12 mouse cellular contexts compared by ENCODE assay signal in the genomic region with DNA sequence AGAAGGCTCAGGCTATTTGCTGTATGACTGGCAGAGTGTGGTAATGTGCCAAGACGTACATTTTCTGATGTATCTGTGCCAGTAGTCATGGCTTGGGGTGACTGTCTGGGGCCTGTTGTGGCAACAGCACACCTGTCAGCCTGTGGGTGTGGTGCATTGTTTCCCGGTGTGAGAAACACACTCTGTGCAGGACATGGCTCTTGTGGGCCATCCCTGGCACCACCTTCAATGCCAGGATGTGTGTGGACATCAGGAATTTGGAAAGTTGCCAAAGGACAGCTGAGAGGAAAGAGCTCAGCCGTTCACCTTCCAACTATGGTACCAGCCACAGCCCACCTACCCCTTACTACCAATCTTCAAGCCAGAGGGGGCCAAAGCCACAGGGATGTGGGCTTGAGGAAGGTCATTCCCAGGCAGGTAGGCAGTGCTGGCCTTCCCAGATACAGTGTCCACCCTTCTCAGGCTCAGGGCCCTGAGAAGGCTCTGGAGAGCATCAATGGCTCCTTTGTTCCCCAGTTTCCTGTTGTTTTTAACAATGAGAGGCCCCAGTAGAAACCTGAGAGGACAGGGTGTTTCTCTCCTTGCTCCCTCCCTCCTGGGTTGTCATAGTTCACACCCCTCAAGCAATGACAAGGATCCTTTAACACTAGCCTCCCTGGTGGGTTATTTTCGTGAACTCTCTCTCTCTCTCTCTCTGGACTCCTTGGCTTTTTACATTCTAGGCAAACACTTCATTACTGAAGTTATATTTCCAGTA. TPM values are rescaled to one million over a fixed set of nuclear protein-coding genes. Genes with fewer than 3 reads are reported as not detected.
DNase-seq lines count a peak whose midpoint lies in the region; ATAC-seq and TF ChIP-seq lines count a peak whose summit lies in the region.
"Had no signal": no experiment of that assay in that cellular context is flagged by ENCODE, and none has a peak within 500 bp of the region (broad histone marks: within the 10 kb centered on the region; RNA-seq: fewer than 3 reads in every experiment).

No protein-coding gene starts in this region.

- H3K9ac ChIP-seq in heart, embryonic 14.5 days (ENCODE audit: low read length), result no peak overlapping the region
- H3K9ac ChIP-seq in hindbrain, embryonic 12.5 days, result no peak overlapping the region
- H3K9ac ChIP-seq: liver, embryonic 13.5 days; neural tube, embryonic 13.5 days had no signal

- peak overlapping the region; percentile 25 to 29; a peak in 2 of 4 replicates for H3K27ac ChIP-seq in heart, embryonic 14.5 days (replicated peaks in 1 of 2; ENCODE audit: control insufficient read depth in 1 of 2, insufficient read depth in 1 of 2, low read depth in 2 of 2, low read length in 2 of 2)
- H3K27ac ChIP-seq in limb, embryonic 10.5 days, result peak overlapping the region; percentile 63
- no peak overlapping the region for H3K27ac ChIP-seq in hindbrain, embryonic 12.5 days
- H3K27ac ChIP-seq: neural tube, embryonic 13.5 days had no signal

- no peaks in the 10 kb centered on the region for H3K79me3 ChIP-seq in C2C12 (ENCODE audit: low read depth)

- H3ac ChIP-seq in C2C12 (ENCODE audit: control insufficient read depth, insufficient read length, low read depth), result no peak overlapping the region

- no peak overlapping the region for H3K4me3 ChIP-seq in heart, embryonic 14.5 days (ENCODE audit: control insufficient read depth in 1 of 2, insufficient read depth in 1 of 2, low read depth in 1 of 2, low read length in 2 of 2)
- no peak overlapping the region for H3K4me3 ChIP-seq in C2C12 (ENCODE audit: insufficient read depth, poor library complexity, severe bottlenecking)
- H3K4me3 ChIP-seq in limb, embryonic 10.5 days, result no peak overlapping the region
- H3K4me3 ChIP-seq in hindbrain, embryonic 12.5 days, result no peak overlapping the region
- H3K4me3 ChIP-seq: liver, embryonic 13.5 days; neural tube, embryonic 13.5 days had no signal

- peaks cover 19 to 22% of the 10 kb centered on the region in 2 experiments for H3K4me1 ChIP-seq in heart, embryonic 14.5 days (ENCODE audit: control insufficient read depth in 2 of 2, insufficient read depth in 2 of 2, low read length in 2 of 2)
- H3K4me1 ChIP-seq in limb, embryonic 10.5 days, result peaks cover 45% of the 10 kb centered on the region
- H3K4me1 ChIP-seq in hindbrain, embryonic 12.5 days, result peaks cover 19% of the 10 kb centered on the region

- H3K4me2 ChIP-seq in heart, embryonic 14.5 days (ENCODE audit: low read length), result no peak overlapping the region
- no peak overlapping the region for H3K4me2 ChIP-seq in hindbrain, embryonic 12.5 days (replicated peaks)
- H3K4me2 ChIP-seq: liver, embryonic 13.5 days; midbrain, embryonic 11.5 days; neural tube, embryonic 13.5 days had no signal

- no peaks in the 10 kb centered on the region for H3K79me2 ChIP-seq in C2C12 (ENCODE audit: control insufficient read depth, insufficient read depth)

- DNase-seq in heart, postnatal 10 days, result no peak
- peak; percentile 87 for DNase-seq in Muller cell, postnatal 12 days (ENCODE audit: inconsistent ontology term)
- no peak for DNase-seq in limb, embryonic 10.5 days (ENCODE audit: low spot score)
- DNase-seq: layer of hippocampus, postnatal 36 days; liver, embryonic 13.5 days; right cerebral cortex, postnatal 25 days had no signal

- no peaks in the 10 kb centered on the region for H3K36me3 ChIP-seq in heart, embryonic 14.5 days (ENCODE audit: control insufficient read depth, insufficient read depth, low read length)
- H3K36me3 ChIP-seq in C2C12 (ENCODE audit: control insufficient read depth, insufficient read depth), result peaks cover 23% of the 10 kb centered on the region
- H3K36me3 ChIP-seq in limb, embryonic 10.5 days, result no peaks in the 10 kb centered on the region
- H3K36me3 ChIP-seq in hindbrain, embryonic 12.5 days, result no peaks in the 10 kb centered on the region
- H3K36me3 ChIP-seq: liver, embryonic 13.5 days; neural tube, embryonic 13.5 days had no signal

- TF ChIP-seq CTCF in C2C12 (IDR thresholded peaks at IDR 0.05; ENCODE audit: control insufficient read depth, insufficient read depth, insufficient read length), result no peak

- 45% methylated on average over 4 of the region's 4 CpGs for whole genome bisulfite sequencing in heart, embryonic 14.5 days
- WGBS in limb, embryonic 10.5 days, result 72% methylated on average over 4 of the region's 4 CpGs
- WGBS in hindbrain, embryonic 12.5 days, result 63% methylated on average over 4 of the region's 4 CpGs

- intact Hi-C loops in heart, postnatal 10 days (cut with DNase I), result no loop called here

- no peaks in the 10 kb centered on the region for H3K9me3 ChIP-seq in heart, embryonic 14.5 days (ENCODE audit: control insufficient read depth, low read length)
- no peaks in the 10 kb centered on the region for H3K9me3 ChIP-seq in limb, embryonic 10.5 days (replicated peaks)
- no peaks in the 10 kb centered on the region for H3K9me3 ChIP-seq in hindbrain, embryonic 12.5 days (replicated peaks)
- H3K9me3 ChIP-seq: liver, embryonic 13.5 days; neural tube, embryonic 13.5 days had no signal

- no peak; the same call in 1 of the 2 replicates for ATAC-seq in heart, embryonic 14.5 days (ENCODE audit: insufficient number of reproducible peaks, insufficient read depth, low FRiP score, low read depth)
- no peak for ATAC-seq in inflammation-experienced regulatory T-cells, adult 6 months
- ATAC-seq in hindbrain, embryonic 12.5 days (ENCODE audit: low FRiP score), result no peak

- H3K27me3 ChIP-seq in heart, embryonic 14.5 days (ENCODE audit: control insufficient read depth, insufficient read depth, low read length), result peaks cover 2% of the 10 kb centered on the region; the same call in 1 of the 2 replicates
- no peaks in the 10 kb centered on the region for H3K27me3 ChIP-seq in C2C12 (ENCODE audit: control insufficient read depth, insufficient read depth, insufficient read length)
- peaks cover 17% of the 10 kb centered on the region for H3K27me3 ChIP-seq in limb, embryonic 10.5 days (ENCODE audit: low read depth, poor library complexity, severe bottlenecking)
- peaks cover 14% of the 10 kb centered on the region for H3K27me3 ChIP-seq in hindbrain, embryonic 12.5 days

TF ChIP-seq in C2C12, 6 proteins besides CTCF, POLR2A, EP300 and RAD21:
- TF ChIP-seq MYOG (IDR thresholded peaks at IDR 0.05; ENCODE audit: control insufficient read depth, extremely low read depth, insufficient read length) (no peak), MYOD1 (IDR thresholded peaks at IDR 0.05; ENCODE audit: control insufficient read depth, insufficient read length, low read depth) (peak; percentile 65)

RNA-seq across cellular contexts. Expression of a gene that starts 8.7 kb away (rescaled TPM):
- polyA plus RNA-seq in heart, embryonic 14.5 days (2014; fragmentation: Nextera tagmentation; extraction: Ambion mirVana), result 1.2 and 1.3 TPM in 2 replicates
- 1 to 10 TPM; 1.6 to 2.8 TPM for total RNA-seq in heart, postnatal 10 days (2021)
- 2.3 TPM for polyA plus RNA-seq in C2C12 (2012; fragmentation: generic; extraction: Trizol)
- polyA plus RNA-seq in limb, embryonic 10.5 days (2016; fragmentation: Nextera tagmentation; extraction: Ambion mirVana), result 0.46 and 0.65 TPM in 2 replicates
- not detected for polyA plus RNA-seq in inflammation-experienced regulatory T-cells, adult 6 months (2017; shearing (Covaris generic))
- 4.3 and 4.8 TPM in 2 replicates for polyA plus RNA-seq in hindbrain, embryonic 12.5 days (2016; fragmentation: Nextera tagmentation; extraction: Ambion mirVana)

RNA-seq across cellular contexts. Expression of a gene that starts 9.7 kb away (rescaled TPM):
- polyA plus RNA-seq in heart, embryonic 14.5 days (2014; fragmentation: Nextera tagmentation; extraction: Ambion mirVana), result 0.28 and 0.61 TPM in 2 replicates
- total RNA-seq in heart, postnatal 10 days (2021), result 1 to 10 TPM in 1 of 2 experiments, under 1 TPM in 1; 0.87 to 8.5 TPM
- 4.4 TPM for polyA plus RNA-seq in C2C12 (2012; fragmentation: generic; extraction: Trizol)
- polyA plus RNA-seq in limb, embryonic 10.5 days (2016; fragmentation: Nextera tagmentation; extraction: Ambion mirVana), result 0.68 and 1.1 TPM in 2 replicates
- polyA plus RNA-seq in inflammation-experienced regulatory T-cells, adult 6 months (2017; shearing (Covaris generic)), result not detected
- 1.0 and 1.5 TPM in 2 replicates for polyA plus RNA-seq in hindbrain, embryonic 12.5 days (2016; fragmentation: Nextera tagmentation; extraction: Ambion mirVana)
- total RNA-seq: layer of hippocampus, postnatal 36 days had no signal
- polyA plus RNA-seq: liver, embryonic 13.5 days had no signal

RNA-seq across cellular contexts. Expression of a gene that starts 29.1 kb away (rescaled TPM):
- polyA plus RNA-seq in heart, embryonic 14.5 days (2014; fragmentation: Nextera tagmentation; extraction: Ambion mirVana), result 0.20 and 0.62 TPM in 2 replicates
- not detected for total RNA-seq in heart, postnatal 10 days (2021)
- polyA plus RNA-seq in C2C12 (2012; fragmentation: generic; extraction: Trizol), result 0.06 TPM
- polyA plus RNA-seq in limb, embryonic 10.5 days (2016; fragmentation: Nextera tagmentation; extraction: Ambion mirVana), result 6.7 and 8.5 TPM in 2 replicates
- under 1 TPM in 2 of 3 experiments, not detected in 1; 0.41 to 0.48 TPM for polyA plus RNA-seq in inflammation-experienced regulatory T-cells, adult 6 months (2017; shearing (Covaris generic))
- 1.4 and 4.0 TPM in 2 replicates for polyA plus RNA-seq in hindbrain, embryonic 12.5 days (2016; fragmentation: Nextera tagmentation; extraction: Ambion mirVana)

RNA-seq across cellular contexts. Expression of a gene that starts 56.1 kb away (rescaled TPM):
- 153 and 164 TPM in 2 replicates for polyA plus RNA-seq in heart, embryonic 14.5 days (2014; fragmentation: Nextera tagmentation; extraction: Ambion mirVana)
- total RNA-seq in heart, postnatal 10 days (2021), result 10 to 100 TPM; 71.0 to 74.5 TPM
- 267 TPM for polyA plus RNA-seq in C2C12 (2012; fragmentation: generic; extraction: Trizol)
- 493 and 582 TPM in 2 replicates for polyA plus RNA-seq in limb, embryonic 10.5 days (2016; fragmentation: Nextera tagmentation; extraction: Ambion mirVana)
- 10 to 100 TPM; 32.6 to 44.0 (median 40.6) TPM for polyA plus RNA-seq in inflammation-experienced regulatory T-cells, adult 6 months (2017; shearing (Covaris generic))
- polyA plus RNA-seq in hindbrain, embryonic 12.5 days (2016; fragmentation: Nextera tagmentation; extraction: Ambion mirVana), result 326 and 340 TPM in 2 replicates
